Comparison of ENCODE assay signal across 8 mouse cellular contexts in the genomic region with DNA sequence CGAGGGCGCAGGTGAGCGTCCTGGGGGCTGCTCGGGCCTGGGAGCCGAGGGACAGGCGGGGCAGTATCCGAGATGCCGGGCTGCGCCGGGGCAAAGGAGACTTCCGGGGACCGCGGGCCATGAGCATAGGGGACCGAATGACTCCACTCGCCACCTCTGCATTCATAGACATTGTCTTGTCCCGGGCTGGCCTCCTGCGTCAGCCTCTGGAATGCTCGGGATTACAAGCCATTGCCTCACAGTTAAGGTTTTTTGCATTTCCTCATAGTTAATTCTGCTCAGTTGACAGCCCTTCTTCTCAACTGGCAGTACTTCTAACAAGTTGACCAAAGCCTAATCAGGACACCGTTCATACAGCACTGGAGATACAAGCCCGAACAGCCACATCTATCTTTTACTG. TPM values are rescaled to one million over a fixed set of nuclear protein-coding genes. Genes with fewer than 3 reads are reported as not detected.
DNase-seq lines count a peak whose midpoint lies in the region; ATAC-seq and TF ChIP-seq lines count a peak whose summit lies in the region.

No protein-coding gene starts in this region.

- TF ChIP-seq CTCF in lung, postnatal 0 days (IDR thresholded peaks at IDR 0.05), result no peak
- TF ChIP-seq CTCF in olfactory bulb, adult 2 months (IDR thresholded peaks at IDR 0.05; ENCODE audit: insufficient read depth, low read depth, low read length), result no peak

- H3K36me3 ChIP-seq in lung, postnatal 0 days (ENCODE audit: insufficient read depth, low read length), result peaks cover 33% of the 10 kb centered on the region
- H3K36me3 ChIP-seq in embryonic facial prominence, embryonic 14.5 days (ENCODE audit: control insufficient read depth, insufficient read depth, low read length), result peaks cover 58% of the 10 kb centered on the region
- peaks cover 68% of the 10 kb centered on the region for H3K36me3 ChIP-seq in limb, embryonic 10.5 days

- peak overlapping the region; percentile 85 for H3K4me2 ChIP-seq in lung, postnatal 0 days (replicated peaks; ENCODE audit: low read depth, low read length)
- peak overlapping the region; percentile 72 for H3K4me2 ChIP-seq in embryonic facial prominence, embryonic 14.5 days (ENCODE audit: low read depth, low read length)

- H3K27me3 ChIP-seq in lung, postnatal 0 days (replicated peaks; ENCODE audit: insufficient read depth, low read length), result no peaks in the 10 kb centered on the region
- H3K27me3 ChIP-seq in embryonic facial prominence, embryonic 14.5 days (replicated peaks; ENCODE audit: control insufficient read depth, insufficient read depth, low read length), result no peaks in the 10 kb centered on the region
- no peaks in the 10 kb centered on the region for H3K27me3 ChIP-seq in limb, embryonic 10.5 days (ENCODE audit: low read depth, poor library complexity, severe bottlenecking)

- H3K4me3 ChIP-seq in lung, postnatal 0 days (ENCODE audit: low read depth, low read length), result peak overlapping the region; percentile 96
- peak overlapping the region; percentile 97 for H3K4me3 ChIP-seq in embryonic facial prominence, embryonic 14.5 days (ENCODE audit: low read depth, low read length)
- peak overlapping the region; percentile 95 for H3K4me3 ChIP-seq in limb, embryonic 10.5 days
- H3K4me3 ChIP-seq in olfactory bulb, adult 2 months (ENCODE audit: insufficient read depth, low read depth, low read length), result peak overlapping the region; percentile 91

- no peak for TF ChIP-seq POLR2A in olfactory bulb, adult 2 months (IDR thresholded peaks at IDR 0.05; ENCODE audit: insufficient read depth, low read depth, low read length)

- DNase-seq in lung, postnatal 0 days (ENCODE audit: low spot score), result peak; percentile 70
- no peak for DNase-seq in lung, adult 18-20 months
- no peak for DNase-seq in embryonic facial prominence, embryonic 14.5 days (ENCODE audit: low spot score)
- DNase-seq in limb, embryonic 10.5 days (ENCODE audit: low spot score), result no peak
- no peak for DNase-seq in urinary bladder, postnatal 25 days (ENCODE audit: low spot score)
- no peak for DNase-seq in natural killer cell, adult 2 months (ENCODE audit: low spot score in 2 of 2)
- no peak for DNase-seq in right cerebral cortex, postnatal 4 days

- no peaks in the 10 kb centered on the region for H3K9me3 ChIP-seq in lung, postnatal 0 days (ENCODE audit: low read length)
- H3K9me3 ChIP-seq in embryonic facial prominence, embryonic 14.5 days (ENCODE audit: control insufficient read depth, low read length), result no peaks in the 10 kb centered on the region
- no peaks in the 10 kb centered on the region for H3K9me3 ChIP-seq in limb, embryonic 10.5 days (replicated peaks)

- TF ChIP-seq EP300 in lung, postnatal 0 days (IDR thresholded peaks at IDR 0.05), result no peak

- peak overlapping the region; percentile 89 for H3K27ac ChIP-seq in lung, postnatal 0 days (ENCODE audit: low read length)
- peak overlapping the region; percentile 93 for H3K27ac ChIP-seq in embryonic facial prominence, embryonic 14.5 days (replicated peaks; ENCODE audit: low read depth, low read length)
- peak overlapping the region; percentile 95 for H3K27ac ChIP-seq in limb, embryonic 10.5 days
- peak overlapping the region; percentile 99; the same call in 1 of the 2 replicates for H3K27ac ChIP-seq in olfactory bulb, adult 2 months (ENCODE audit: insufficient read depth, low read depth, low read length)

- peaks cover 10% of the 10 kb centered on the region for H3K4me1 ChIP-seq in lung, postnatal 0 days (ENCODE audit: insufficient read depth, low read depth, low read length)
- peaks cover 12% of the 10 kb centered on the region; the same call in 1 of the 2 replicates for H3K4me1 ChIP-seq in embryonic facial prominence, embryonic 14.5 days (ENCODE audit: control insufficient read depth, insufficient read depth, low read length)
- H3K4me1 ChIP-seq in limb, embryonic 10.5 days, result peaks cover 53% of the 10 kb centered on the region
- H3K4me1 ChIP-seq in olfactory bulb, adult 2 months (ENCODE audit: control insufficient read depth, insufficient read depth, low read length), result peaks cover 24% of the 10 kb centered on the region

- ATAC-seq in lung, postnatal 0 days, result no peak
- ATAC-seq in embryonic facial prominence, embryonic 14.5 days (ENCODE audit: low read depth), result no peak

- peak overlapping the region; percentile 91 for H3K9ac ChIP-seq in lung, postnatal 0 days (replicated peaks; ENCODE audit: low read depth)
- H3K9ac ChIP-seq in embryonic facial prominence, embryonic 14.5 days (ENCODE audit: low read depth, low read length), result peak overlapping the region; percentile 92

- 3% methylated on average over 18 of the region's 20 CpGs for whole genome bisulfite sequencing in lung, postnatal 0 days
- WGBS in embryonic facial prominence, embryonic 14.5 days, result 2% methylated on average over 17 of the region's 20 CpGs
- WGBS in limb, embryonic 10.5 days, result 3% methylated on average over 20 of the region's 20 CpGs
- WGBS in olfactory bulb, adult 2 months, result 3% methylated on average over 20 of the region's 20 CpGs

RNA-seq across cellular contexts. Expression of a gene that starts 0.5 kb away (rescaled TPM):
- polyA plus RNA-seq in lung, postnatal 0 days (2015; fragmentation: Nextera tagmentation; extraction: Ambion mirVana), result 20.3 and 23.0 TPM in 2 replicates
- polyA plus RNA-seq in embryonic facial prominence, embryonic 14.5 days (2014; fragmentation: Nextera tagmentation; extraction: Ambion mirVana), result 27.0 and 27.5 TPM in 2 replicates
- 62.5 and 67.7 TPM in 2 replicates for polyA plus RNA-seq in limb, embryonic 10.5 days (2016; fragmentation: Nextera tagmentation; extraction: Ambion mirVana)
- polyA plus RNA-seq in olfactory bulb, adult 2 months (2012; ENCODE audit: insufficient read depth, insufficient read length, low replicate concordance, missing spikeins), result not detected in 2 replicates

RNA-seq across cellular contexts. Expression of a gene that starts 7.1 kb away (rescaled TPM):
- polyA plus RNA-seq in lung, postnatal 0 days (2015; fragmentation: Nextera tagmentation; extraction: Ambion mirVana), result 19.6 and 28.4 TPM in 2 replicates
- 6.7 and 8.7 TPM in 2 replicates for polyA plus RNA-seq in embryonic facial prominence, embryonic 14.5 days (2014; fragmentation: Nextera tagmentation; extraction: Ambion mirVana)
- polyA plus RNA-seq in limb, embryonic 10.5 days (2016; fragmentation: Nextera tagmentation; extraction: Ambion mirVana), result 3.2 and 3.6 TPM in 2 replicates
- not detected in 2 replicates for polyA plus RNA-seq in olfactory bulb, adult 2 months (2012; ENCODE audit: insufficient read depth, insufficient read length, low replicate concordance, missing spikeins)

RNA-seq across cellular contexts. Expression of a gene that starts 21.6 kb away (rescaled TPM):
- polyA plus RNA-seq in lung, postnatal 0 days (2015; fragmentation: Nextera tagmentation; extraction: Ambion mirVana), result 0.33 and 0.55 TPM in 2 replicates
- polyA plus RNA-seq in embryonic facial prominence, embryonic 14.5 days (2014; fragmentation: Nextera tagmentation; extraction: Ambion mirVana), result 0.04 and 0.14 TPM in 2 replicates
- polyA plus RNA-seq in limb, embryonic 10.5 days (2016; fragmentation: Nextera tagmentation; extraction: Ambion mirVana), result 0.09 TPM in 1 of 2 replicates, not detected in the other
- polyA plus RNA-seq in olfactory bulb, adult 2 months (2012; ENCODE audit: insufficient read depth, insufficient read length, low replicate concordance, missing spikeins), result not detected in 2 replicates

RNA-seq across cellular contexts. Expression of a gene that starts 28.7 kb away (rescaled TPM):
- polyA plus RNA-seq in lung, postnatal 0 days (2015; fragmentation: Nextera tagmentation; extraction: Ambion mirVana), result 31.2 and 32.4 TPM in 2 replicates
- 48.4 and 56.3 TPM in 2 replicates for polyA plus RNA-seq in embryonic facial prominence, embryonic 14.5 days (2014; fragmentation: Nextera tagmentation; extraction: Ambion mirVana)
- polyA plus RNA-seq in limb, embryonic 10.5 days (2016; fragmentation: Nextera tagmentation; extraction: Ambion mirVana), result 67.0 and 71.3 TPM in 2 replicates
- polyA plus RNA-seq in olfactory bulb, adult 2 months (2012; ENCODE audit: insufficient read depth, insufficient read length, low replicate concordance, missing spikeins), result 935 TPM in 1 of 2 replicates, not detected in the other

RNA-seq across cellular contexts. Expression of a gene that starts 28.8 kb away (rescaled TPM):
- 94.3 and 101 TPM in 2 replicates for polyA plus RNA-seq in lung, postnatal 0 days (2015; fragmentation: Nextera tagmentation; extraction: Ambion mirVana)
- polyA plus RNA-seq in embryonic facial prominence, embryonic 14.5 days (2014; fragmentation: Nextera tagmentation; extraction: Ambion mirVana), result 66.8 and 78.7 TPM in 2 replicates
- 99.6 and 114 TPM in 2 replicates for polyA plus RNA-seq in limb, embryonic 10.5 days (2016; fragmentation: Nextera tagmentation; extraction: Ambion mirVana)
- polyA plus RNA-seq in olfactory bulb, adult 2 months (2012; ENCODE audit: insufficient read depth, insufficient read length, low replicate concordance, missing spikeins), result not detected in 2 replicates
